Mouse (Mus musculus): ENCODE data around the gene Gps2. TPM values are rescaled to one million over a fixed set of nuclear protein-coding genes. Genes with fewer than 3 reads are reported as not detected.

Gene Gps2
- total and polyA plus RNA-seq, 3 experiments, result 45.8 to 305 (median 203) TPM

GRCm38 (mm10) chr11:69930967-69931537 is 17.4 kb downstream of the Gps2 start:
- Histone ChIP-seq H3K27me3 (ENCODE audit: insufficient read depth, low read length) (peaks cover 18% of the 10 kb centered on the region), H3K4me3 (ENCODE audit: low read depth, low read length) (peak overlapping the region; percentile 44; the same call in 1 of the 2 replicates), H3K4me1 (ENCODE audit: insufficient read depth, low read depth, low read length) (peaks cover 61% of the 10 kb centered on the region), H3K9me3 (replicated peaks) (peaks cover 13% of the 10 kb centered on the region), H3K36me3 (replicated peaks) (no peaks in the 10 kb centered on the region)
- ATAC-seq (ENCODE audit: extremely low read depth, insufficient number of reproducible peaks, low FRiP score, poor library complexity, severe bottlenecking) (peak; percentile 84), DNase-seq (ENCODE audit: low spot score) (peak; percentile 77)
- no peak for TF ChIP-seq POLR2AphosphoS5 (IDR thresholded peaks at IDR 0.05; ENCODE audit: insufficient replicate concordance, low read depth, low read length)
- TF ChIP-seq GATA1 (IDR thresholded peaks at IDR 0.05; ENCODE audit: borderline replicate concordance, low read length), result no peak
- no peak for TF ChIP-seq GATA2 (IDR thresholded peaks at IDR 0.05; ENCODE audit: borderline replicate concordance, low read depth, low read length)

- Histone ChIP-seq H3K4me1 (ENCODE audit: insufficient read depth, low read depth, low read length) (peaks cover 61% of the 10 kb centered on the region), H3K4me3 (ENCODE audit: low read depth, low read length) (peak overlapping the region; percentile 38; the same call in 1 of the 2 replicates), H3K36me3 (replicated peaks) (no peaks in the 10 kb centered on the region), H3K9me3 (replicated peaks) (peaks cover 14% of the 10 kb centered on the region), H3K27me3 (ENCODE audit: insufficient read depth, low read length) (peaks cover 25% of the 10 kb centered on the region)
- no peak for DNase-seq (ENCODE audit: low spot score)
- ATAC-seq (ENCODE audit: extremely low read depth, insufficient number of reproducible peaks, low FRiP score, poor library complexity, severe bottlenecking), result no peak
- TF ChIP-seq GATA1 (IDR thresholded peaks at IDR 0.05; ENCODE audit: borderline replicate concordance, low read length) (no peak), POLR2AphosphoS5 (IDR thresholded peaks at IDR 0.05; ENCODE audit: insufficient replicate concordance, low read depth, low read length) (no peak)
Observed at GRCm38 (mm10) chr11:69931769-69932168, 18.1 kb downstream of the Gps2 start.

- no peak for TF ChIP-seq GATA1 (IDR thresholded peaks at IDR 0.05; ENCODE audit: borderline replicate concordance, low read length)
- TF ChIP-seq GATA2 (IDR thresholded peaks at IDR 0.05; ENCODE audit: borderline replicate concordance, low read depth, low read length), result no peak
- TF ChIP-seq TAL1 (conservative IDR thresholded peaks at IDR 0.05; ENCODE audit: low read depth, low read length), result no peak
- TF ChIP-seq CTCF (IDR thresholded peaks at IDR 0.05; ENCODE audit: low read depth, low read length), result no peak
- TF ChIP-seq POLR2AphosphoS5 (IDR thresholded peaks at IDR 0.05; ENCODE audit: insufficient replicate concordance, low read depth, low read length), result no peak
- H3K4me3 ChIP-seq (ENCODE audit: low read depth, low read length), result peak overlapping the region; percentile 38; the same call in 1 of the 2 replicates
- DNase-seq (ENCODE audit: low spot score), result no peak
Observed at GRCm38 (mm10) chr11:69932254-69932653, 18.6 kb downstream of the Gps2 start.

GRCm38 (mm10) chr11:69933066-69933465 is 19.4 kb downstream of the Gps2 start:
- DNase-seq (ENCODE audit: low spot score), result no peak
- Histone ChIP-seq H3K9me3 (replicated peaks) (peaks cover 14% of the 10 kb centered on the region), H3K4me3 (ENCODE audit: low read depth, low read length) (no peak overlapping the region), H3K36me3 (replicated peaks) (no peaks in the 10 kb centered on the region), H3K4me1 (ENCODE audit: insufficient read depth, low read depth, low read length) (peaks cover 58% of the 10 kb centered on the region), H3K27me3 (ENCODE audit: insufficient read depth, low read length) (peaks cover 38% of the 10 kb centered on the region)
- TF ChIP-seq GATA2 (IDR thresholded peaks at IDR 0.05; ENCODE audit: borderline replicate concordance, low read depth, low read length), result no peak
- TF ChIP-seq GATA1 (IDR thresholded peaks at IDR 0.05; ENCODE audit: borderline replicate concordance, low read length), result no peak
- TF ChIP-seq TAL1 (conservative IDR thresholded peaks at IDR 0.05; ENCODE audit: low read depth, low read length), result no peak
- no peak for TF ChIP-seq CTCF (IDR thresholded peaks at IDR 0.05; ENCODE audit: low read depth, low read length)
- TF ChIP-seq POLR2AphosphoS5 (IDR thresholded peaks at IDR 0.05; ENCODE audit: insufficient replicate concordance, low read depth, low read length), result no peak
- no peak for ATAC-seq (ENCODE audit: extremely low read depth, insufficient number of reproducible peaks, low FRiP score, poor library complexity, severe bottlenecking)

More at GRCm38 (mm10) chr11:69932254-69932653, 18.6 kb downstream of the Gps2 start:
- ATAC-seq (ENCODE audit: extremely low read depth, insufficient number of reproducible peaks, low FRiP score, poor library complexity, severe bottlenecking), result no peak
- Histone ChIP-seq H3K36me3 (replicated peaks) (no peaks in the 10 kb centered on the region), H3K4me1 (ENCODE audit: insufficient read depth, low read depth, low read length) (peaks cover 61% of the 10 kb centered on the region), H3K27me3 (ENCODE audit: insufficient read depth, low read length) (peaks cover 30% of the 10 kb centered on the region), H3K9me3 (replicated peaks) (peaks cover 14% of the 10 kb centered on the region)

GRCm38 (mm10) chr11:69934169-69934568 is 20.5 kb downstream of the Gps2 start:
- DNase-seq (ENCODE audit: low spot score) (peak; percentile 57), ATAC-seq (ENCODE audit: extremely low read depth, insufficient number of reproducible peaks, low FRiP score, poor library complexity, severe bottlenecking) (no peak)
- Histone ChIP-seq H3K4me1 (ENCODE audit: insufficient read depth, low read depth, low read length) (peaks cover 50% of the 10 kb centered on the region), H3K27me3 (ENCODE audit: insufficient read depth, low read length) (peaks cover 49% of the 10 kb centered on the region), H3K9me3 (replicated peaks) (peaks cover 14% of the 10 kb centered on the region), H3K36me3 (replicated peaks) (no peaks in the 10 kb centered on the region), H3K4me3 (ENCODE audit: low read depth, low read length) (no peak overlapping the region; the same call in 1 of the 2 replicates)
- no peak for TF ChIP-seq TAL1 (conservative IDR thresholded peaks at IDR 0.05; ENCODE audit: low read depth, low read length)
- no peak for TF ChIP-seq POLR2AphosphoS5 (IDR thresholded peaks at IDR 0.05; ENCODE audit: insufficient replicate concordance, low read depth, low read length)
- no peak for TF ChIP-seq GATA2 (IDR thresholded peaks at IDR 0.05; ENCODE audit: borderline replicate concordance, low read depth, low read length)
- no peak for TF ChIP-seq GATA1 (IDR thresholded peaks at IDR 0.05; ENCODE audit: borderline replicate concordance, low read length)
- peak; percentile 35; the same call in 1 of the 2 replicates for TF ChIP-seq CTCF (IDR thresholded peaks at IDR 0.05; ENCODE audit: low read depth, low read length)

- peaks cover 14% of the 10 kb centered on the region for H3K9me3 ChIP-seq (replicated peaks)
- no peak overlapping the region for H3K4me3 ChIP-seq (ENCODE audit: low read depth, low read length)
- H3K36me3 ChIP-seq (replicated peaks), result no peaks in the 10 kb centered on the region
- TF ChIP-seq GATA2 (IDR thresholded peaks at IDR 0.05; ENCODE audit: borderline replicate concordance, low read depth, low read length), result no peak
- TF ChIP-seq GATA1 (IDR thresholded peaks at IDR 0.05; ENCODE audit: borderline replicate concordance, low read length), result no peak
- TF ChIP-seq TAL1 (conservative IDR thresholded peaks at IDR 0.05; ENCODE audit: low read depth, low read length), result no peak
- no peak for TF ChIP-seq POLR2AphosphoS5 (IDR thresholded peaks at IDR 0.05; ENCODE audit: insufficient replicate concordance, low read depth, low read length)
- TF ChIP-seq CTCF (IDR thresholded peaks at IDR 0.05; ENCODE audit: low read depth, low read length), result no peak
- DNase-seq (ENCODE audit: low spot score), result no peak
- no peak for ATAC-seq (ENCODE audit: extremely low read depth, insufficient number of reproducible peaks, low FRiP score, poor library complexity, severe bottlenecking)
- peaks cover 54% of the 10 kb centered on the region for H3K27me3 ChIP-seq (ENCODE audit: insufficient read depth, low read length)
- H3K4me1 ChIP-seq (ENCODE audit: insufficient read depth, low read depth, low read length), result peaks cover 44% of the 10 kb centered on the region
Observed at GRCm38 (mm10) chr11:69934681-69935080, 21.0 kb downstream of the Gps2 start.

Measured in G1E (cell line).